Mouse (Mus musculus): Measurements from ENCODE around the gene Tbx1.

- TF ChIP-seq POLR2A (IDR thresholded peaks at IDR 0.05; ENCODE audit: low read depth, low read length) (no peak), CTCF (IDR thresholded peaks at IDR 0.05; ENCODE audit: borderline replicate concordance, insufficient read depth, low read length) (no peak)
Observed at GRCm38 (mm10) chr16:18609099-18609498, 18.6 kb upstream of the Tbx1 start.

Data from embryonic fibroblast, embryonic 13.5 days (primary cell).